Comparison of ENCODE assay signal across 17 mouse cellular contexts in the genomic region with DNA sequence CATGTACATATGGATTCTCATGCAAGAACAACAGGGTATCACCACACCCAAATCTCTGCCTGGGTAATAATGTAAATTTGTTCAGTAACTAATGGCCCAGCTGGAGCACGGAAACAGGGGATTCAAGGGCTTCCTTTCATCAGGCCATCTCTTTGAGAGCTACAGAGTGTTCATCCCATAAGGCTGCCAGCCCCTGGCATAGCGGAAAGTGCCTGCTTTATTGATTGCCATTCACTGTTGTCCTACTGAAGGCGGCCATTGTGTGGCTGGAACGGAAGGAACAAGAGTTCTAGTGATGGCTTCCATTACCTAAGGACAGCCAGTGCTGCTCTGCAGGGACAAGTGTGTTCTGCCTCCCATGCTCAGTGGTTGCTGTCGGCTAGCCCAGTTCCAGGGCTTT.
DNase-seq lines count a peak whose midpoint lies in the region; ATAC-seq lines count a peak whose summit lies in the region.
"Had no signal": no experiment of that assay in that cellular context is flagged by ENCODE, and none has a peak within 500 bp of the region (broad histone marks: within the 10 kb centered on the region; RNA-seq: fewer than 3 reads in every experiment).

No protein-coding gene starts in this region.

- WGBS in hindbrain, embryonic 16.5 days, result 63% methylated on average over 5 of the region's 5 CpGs
- 74% methylated on average over 5 of the region's 5 CpGs for WGBS in hindbrain, embryonic 10.5 days

- DNase-seq in hindbrain, embryonic 10.5 days (ENCODE audit: low spot score), result no peak
- peak; percentile 51 to 66 for DNase-seq in frontal cortex, postnatal 36 days (ENCODE audit: low spot score in 2 of 2)
- DNase-seq in left cerebral cortex, adult 9 months (ENCODE audit: low spot score in 2 of 2), result peak; percentile 47 to 76
- peak; percentile 27 for DNase-seq in right cerebral cortex, postnatal 4 days
- no peak for DNase-seq in spleen, postnatal 4 days (ENCODE audit: low spot score in 2 of 2)
- DNase-seq in kidney, postnatal 4 days, result no peak
- DNase-seq in ovary, postnatal 14 days (ENCODE audit: low spot score), result no peak
- DNase-seq: adrenal gland, postnatal 36 days; heart, adult 18-20 months; heart, postnatal 36 days; kidney, adult 8-10 months; spleen, adult 18-20 months; thymus, adult 2 months had no signal

- H3K4me2 ChIP-seq in hindbrain, embryonic 16.5 days (ENCODE audit: low read length), result no peak overlapping the region
- H3K4me2 ChIP-seq: limb, embryonic 12.5 days; lung, embryonic 15.5 days had no signal

- H3K4me1 ChIP-seq in hindbrain, embryonic 16.5 days (ENCODE audit: control insufficient read depth, insufficient read depth, low read depth, low read length), result peaks cover 12% of the 10 kb centered on the region
- H3K4me1 ChIP-seq in hindbrain, embryonic 10.5 days (replicated peaks), result peaks cover 21% of the 10 kb centered on the region
- H3K4me1 ChIP-seq: lung, embryonic 15.5 days had no signal

- H3K4me3 ChIP-seq in hindbrain, embryonic 16.5 days (ENCODE audit: low read length), result no peak overlapping the region
- H3K4me3 ChIP-seq in hindbrain, embryonic 10.5 days, result no peak overlapping the region
- H3K4me3 ChIP-seq: limb, embryonic 12.5 days; lung, embryonic 15.5 days had no signal

- ATAC-seq in hindbrain, embryonic 16.5 days, result peak; percentile 76
- ATAC-seq: CD4-positive, CD25-positive, alpha-beta regulatory T cell, adult 4 months had no signal

- H3K27ac ChIP-seq in hindbrain, embryonic 16.5 days (ENCODE audit: low read depth, low read length), result no peak overlapping the region; the same call in 1 of the 2 replicates
- H3K27ac ChIP-seq in hindbrain, embryonic 10.5 days, result no peak overlapping the region
- H3K27ac ChIP-seq: limb, embryonic 12.5 days; lung, embryonic 15.5 days had no signal

- H3K36me3 ChIP-seq in hindbrain, embryonic 16.5 days (ENCODE audit: control insufficient read depth, insufficient read depth, low read length), result no peaks in the 10 kb centered on the region
- no peaks in the 10 kb centered on the region for H3K36me3 ChIP-seq in hindbrain, embryonic 10.5 days
- H3K36me3 ChIP-seq: limb, embryonic 12.5 days; lung, embryonic 15.5 days had no signal

- no peak overlapping the region for H3K9ac ChIP-seq in hindbrain, embryonic 16.5 days (ENCODE audit: low read depth, low read length)
- H3K9ac ChIP-seq: limb, embryonic 12.5 days; lung, embryonic 15.5 days had no signal

- no peaks in the 10 kb centered on the region for H3K9me3 ChIP-seq in hindbrain, embryonic 16.5 days (ENCODE audit: control insufficient read depth, low read length)
- H3K9me3 ChIP-seq in hindbrain, embryonic 10.5 days, result no peaks in the 10 kb centered on the region
- H3K9me3 ChIP-seq: limb, embryonic 12.5 days; lung, embryonic 15.5 days had no signal

- H3K27me3 ChIP-seq in hindbrain, embryonic 16.5 days (replicated peaks; ENCODE audit: control insufficient read depth, insufficient read depth, low read length), result no peaks in the 10 kb centered on the region
- no peaks in the 10 kb centered on the region for H3K27me3 ChIP-seq in hindbrain, embryonic 10.5 days (ENCODE audit: insufficient read depth, poor library complexity, severe bottlenecking)
- H3K27me3 ChIP-seq: limb, embryonic 12.5 days; lung, embryonic 15.5 days had no signal

Comparison
In these comparisons a context has a peak if more than half of its experiments do, and no peak if none do; other contexts are left out.
1. DNase-seq: peak in frontal cortex, postnatal 36 days (2 of 2), left cerebral cortex, adult 9 months (2 of 2) and right cerebral cortex, postnatal 4 days (single experiment); none in hindbrain, embryonic 10.5 days (single experiment), spleen, postnatal 4 days (0 of 2), kidney, postnatal 4 days (0 of 2) and ovary, postnatal 14 days (single experiment).